Mouse (Mus musculus) megakaryocyte, embryonic 14.5 days (primary cell): Measurements from ENCODE around the gene Gpr156.

Experiments
- FLI1 ChIP-seq: IDR thresholded peaks from 2 replicates; pipeline ENCODE4 v1.6.1; 2012; ENCODE audit warnings: low read length, inconsistent platforms, mixed read lengths
- GATA1 ChIP-seq: IDR thresholded peaks from 3 replicates; pipeline ENCODE4 v1.6.1; 2012; ENCODE audit warnings: mixed read lengths, low read length, inconsistent platforms, borderline replicate concordance

DNA sequence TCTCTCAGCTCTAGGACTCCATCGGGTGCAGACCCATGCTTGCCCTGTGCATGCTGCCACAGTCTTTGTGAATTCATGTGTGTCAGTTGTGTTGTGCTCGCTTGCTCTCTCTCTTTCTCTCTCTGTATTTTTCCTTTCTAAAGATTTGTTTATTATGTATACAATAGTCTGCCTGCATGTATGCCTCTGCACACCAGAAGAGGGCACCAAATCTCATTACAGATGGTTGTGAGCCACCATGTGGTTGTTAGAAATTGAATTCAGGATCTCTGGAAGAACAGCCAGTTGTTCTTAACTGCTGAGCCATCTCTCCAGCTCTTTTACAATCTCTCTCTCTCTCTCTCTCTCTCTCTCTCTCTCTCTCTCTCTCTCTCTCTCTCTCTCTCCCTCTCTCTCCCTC lies 18.6 kb downstream of the Gpr156 start:
- no peak for TF ChIP-seq GATA1
- no peak for TF ChIP-seq FLI1
